Mouse (Mus musculus) adrenal gland, postnatal 14 days (tissue): Measurements from ENCODE around the gene Smyd3. TPM values are rescaled to one million over a fixed set of nuclear protein-coding genes. Genes with fewer than 3 reads are reported as not detected.

Source experiments
- DNase-seq: peaks from one replicate; pipeline ENCODE4 v3.0.0; 2021; ENCODE audit warnings: mixed read lengths
- total RNA-seq: library from RNA; stranded (reverse); gene quantifications from 2 replicates; pipeline ENCODE4 v1.2.3, GENCODE M21; 2021

The Smyd3 gene
- total RNA-seq, 1 experiment from 2014 or later: 6.5 TPM

GRCm38 (mm10) chr1:179220290-179220689 is 297.6 kb downstream of the Smyd3 start:
- no peak for DNase-seq

GRCm38 (mm10) chr1:179218061-179218460 is 299.8 kb downstream of the Smyd3 start:
- DNase-seq: no peak

GRCm38 (mm10) chr1:179217036-179217435 is 300.8 kb downstream of the Smyd3 start:
- DNase-seq: no peak

- DNase-seq: no peak
These were observed 304.5 kb downstream of the Smyd3 start for GRCm38 (mm10) chr1:179213381-179213780.

- no peak for DNase-seq
These were observed 305.5 kb downstream of the Smyd3 start for GRCm38 (mm10) chr1:179212295-179212694.

- no peak for DNase-seq
These were observed 306.5 kb downstream of the Smyd3 start for GRCm38 (mm10) chr1:179211313-179211712.

GRCm38 (mm10) chr1:179207846-179208595 is 309.8 kb downstream of the Smyd3 start:
- DNase-seq: no peak

- no peak for DNase-seq
These were observed 310.6 kb downstream of the Smyd3 start for GRCm38 (mm10) chr1:179207180-179207741.

- DNase-seq: peak; percentile 25
These were observed 319.2 kb downstream of the Smyd3 start for GRCm38 (mm10) chr1:179198517-179199200.

- no peak for DNase-seq
These were observed 319.9 kb downstream of the Smyd3 start for GRCm38 (mm10) chr1:179197821-179198516.

- no peak for DNase-seq
These were observed 320.7 kb downstream of the Smyd3 start for GRCm38 (mm10) chr1:179197156-179197555.

GRCm38 (mm10) chr1:179196422-179196821 is 321.4 kb downstream of the Smyd3 start:
- DNase-seq: peak; percentile 8

- no peak for DNase-seq
These were observed 325.1 kb downstream of the Smyd3 start for GRCm38 (mm10) chr1:179192781-179193180.

GRCm38 (mm10) chr1:179190837-179191236 is 327.0 kb downstream of the Smyd3 start:
- DNase-seq: no peak

GRCm38 (mm10) chr1:179187171-179187570 is 330.7 kb downstream of the Smyd3 start:
- DNase-seq: no peak

GRCm38 (mm10) chr1:179184631-179185030 is 333.2 kb downstream of the Smyd3 start:
- DNase-seq: no peak

GRCm38 (mm10) chr1:179183499-179183898 is 334.3 kb downstream of the Smyd3 start:
- DNase-seq: no peak

- no peak for DNase-seq
These were observed 337.3 kb downstream of the Smyd3 start for GRCm38 (mm10) chr1:179180546-179180945.

GRCm38 (mm10) chr1:179176861-179177658 is 340.8 kb downstream of the Smyd3 start:
- DNase-seq: no peak

GRCm38 (mm10) chr1:179174241-179174640 is 343.6 kb downstream of the Smyd3 start:
- no peak for DNase-seq

GRCm38 (mm10) chr1:179170555-179170954 is 347.3 kb downstream of the Smyd3 start:
- DNase-seq: no peak

GRCm38 (mm10) chr1:179169749-179170148 is 348.1 kb downstream of the Smyd3 start:
- DNase-seq: no peak
